In genomic region chr4:109432668-109433375, GRCm38 (mm10) we compare ENCODE assay signal across 12 mouse cellular contexts. TPM values are rescaled to one million over a fixed set of nuclear protein-coding genes. Genes with fewer than 3 reads are reported as not detected.
A peak's percentile ranks its signal among the peaks of the same experiment; 100 is the strongest.
DNase-seq lines count a peak whose midpoint lies in the region; ATAC-seq and TF ChIP-seq lines count a peak whose summit lies in the region.
"Had no signal": no experiment of that assay in that cellular context is flagged by ENCODE, and none has a peak within 500 bp of the region (broad histone marks: within the 10 kb centered on the region; RNA-seq: fewer than 3 reads in every experiment).

No protein-coding gene starts in this region.

- H3K9ac ChIP-seq in forebrain, embryonic 13.5 days = no peak overlapping the region
- H3K9ac ChIP-seq in hindbrain, embryonic 14.5 days = no peak overlapping the region
- no peak overlapping the region for H3K9ac ChIP-seq in hindbrain, postnatal 0 days (replicated peaks; ENCODE audit: low read length)
- no peak overlapping the region for H3K9ac ChIP-seq in midbrain, embryonic 11.5 days (ENCODE audit: low read length)

- peaks cover 32% of the 10 kb centered on the region for H3K4me1 ChIP-seq in forebrain, embryonic 10.5 days
- peaks cover 9% of the 10 kb centered on the region; the same call in 1 of the 2 replicates for H3K4me1 ChIP-seq in forebrain, embryonic 13.5 days
- H3K4me1 ChIP-seq in hindbrain, embryonic 10.5 days (replicated peaks) = peaks cover 24% of the 10 kb centered on the region
- no peaks in the 10 kb centered on the region for H3K4me1 ChIP-seq in hindbrain, embryonic 14.5 days (replicated peaks; ENCODE audit: control insufficient read depth, insufficient read depth, low read length)
- no peaks in the 10 kb centered on the region for H3K4me1 ChIP-seq in hindbrain, postnatal 0 days (ENCODE audit: insufficient read depth, low read length)
- H3K4me1 ChIP-seq in midbrain, embryonic 11.5 days (ENCODE audit: control insufficient read depth, insufficient read depth, low read length) = peaks cover 9% of the 10 kb centered on the region

- H3K4me3 ChIP-seq in forebrain, embryonic 10.5 days = no peak overlapping the region
- H3K4me3 ChIP-seq in forebrain, embryonic 13.5 days = no peak overlapping the region
- H3K4me3 ChIP-seq in hindbrain, embryonic 10.5 days = no peak overlapping the region
- H3K4me3 ChIP-seq in hindbrain, embryonic 14.5 days (replicated peaks; ENCODE audit: low read length) = no peak overlapping the region
- H3K4me3 ChIP-seq in hindbrain, postnatal 0 days (ENCODE audit: low read length) = no peak overlapping the region
- no peak overlapping the region for H3K4me3 ChIP-seq in midbrain, embryonic 11.5 days (ENCODE audit: low read depth, low read length)
- H3K4me3 ChIP-seq: heart, adult 2 months had no signal

- peak overlapping the region; percentile 70 for H3K27ac ChIP-seq in forebrain, embryonic 10.5 days
- no peak overlapping the region for H3K27ac ChIP-seq in forebrain, embryonic 13.5 days
- H3K27ac ChIP-seq in hindbrain, embryonic 10.5 days = peak overlapping the region; percentile 74
- H3K27ac ChIP-seq in hindbrain, embryonic 14.5 days = no peak overlapping the region
- no peak overlapping the region for H3K27ac ChIP-seq in hindbrain, postnatal 0 days
- no peak overlapping the region for H3K27ac ChIP-seq in midbrain, embryonic 11.5 days (ENCODE audit: low read depth, low read length)
- H3K27ac ChIP-seq: heart, adult 2 months had no signal

- ATAC-seq in forebrain, embryonic 13.5 days = no peak
- no peak for ATAC-seq in hindbrain, embryonic 14.5 days (ENCODE audit: low FRiP score)
- ATAC-seq in hindbrain, postnatal 0 days = peak; percentile 13; the same call in 1 of the 2 replicates
- ATAC-seq in midbrain, embryonic 11.5 days (ENCODE audit: low FRiP score) = peak; percentile 54
- no peak for ATAC-seq in megakaryocyte, adult 5-6 weeks (ENCODE audit: poor library complexity, severe bottlenecking)

- no peak overlapping the region for H3K4me2 ChIP-seq in forebrain, embryonic 13.5 days
- H3K4me2 ChIP-seq in hindbrain, embryonic 14.5 days (replicated peaks) = no peak overlapping the region
- no peak overlapping the region for H3K4me2 ChIP-seq in hindbrain, postnatal 0 days (ENCODE audit: low read depth, low read length)
- H3K4me2 ChIP-seq in midbrain, embryonic 11.5 days = no peak overlapping the region

- H3K27me3 ChIP-seq in forebrain, embryonic 10.5 days (ENCODE audit: poor library complexity, severe bottlenecking) = no peaks in the 10 kb centered on the region
- no peaks in the 10 kb centered on the region for H3K27me3 ChIP-seq in forebrain, embryonic 13.5 days
- H3K27me3 ChIP-seq in hindbrain, embryonic 10.5 days (ENCODE audit: insufficient read depth, poor library complexity, severe bottlenecking) = no peaks in the 10 kb centered on the region
- no peaks in the 10 kb centered on the region for H3K27me3 ChIP-seq in hindbrain, embryonic 14.5 days (ENCODE audit: control insufficient read depth, insufficient read depth, low read length)
- H3K27me3 ChIP-seq in hindbrain, postnatal 0 days (ENCODE audit: insufficient read depth, low read length) = no peaks in the 10 kb centered on the region
- H3K27me3 ChIP-seq in midbrain, embryonic 11.5 days (ENCODE audit: control insufficient read depth, insufficient read depth, low read length) = no peaks in the 10 kb centered on the region

- no peak for DNase-seq in forebrain, embryonic 10.5 days (ENCODE audit: extremely low spot score, low spot score)
- no peak for DNase-seq in hindbrain, embryonic 10.5 days (ENCODE audit: low spot score)
- no peak for DNase-seq in hindbrain, embryonic 14.5 days (ENCODE audit: low spot score)
- no peak for DNase-seq in hindbrain, postnatal 0 days (ENCODE audit: low spot score)
- no peak for DNase-seq in midbrain, embryonic 11.5 days (ENCODE audit: low spot score, missing footprints)
- no peak for DNase-seq in cerebellum, adult 8-10 months
- DNase-seq: cerebellum, adult 11 months; kidney, postnatal 4 days; thymus, postnatal 25 days had no signal

- no peaks in the 10 kb centered on the region for H3K36me3 ChIP-seq in forebrain, embryonic 10.5 days (replicated peaks)
- no peaks in the 10 kb centered on the region for H3K36me3 ChIP-seq in forebrain, embryonic 13.5 days (ENCODE audit: poor library complexity, severe bottlenecking)
- no peaks in the 10 kb centered on the region for H3K36me3 ChIP-seq in hindbrain, embryonic 10.5 days
- H3K36me3 ChIP-seq in hindbrain, embryonic 14.5 days (replicated peaks; ENCODE audit: control insufficient read depth, insufficient read depth) = no peaks in the 10 kb centered on the region
- H3K36me3 ChIP-seq in hindbrain, postnatal 0 days (ENCODE audit: insufficient read depth, low read length) = no peaks in the 10 kb centered on the region
- H3K36me3 ChIP-seq in midbrain, embryonic 11.5 days (ENCODE audit: control insufficient read depth, insufficient read depth, low read length) = no peaks in the 10 kb centered on the region

- TF ChIP-seq CTCF in hindbrain, postnatal 0 days (IDR thresholded peaks at IDR 0.05; ENCODE audit: low read depth) = no peak

- 78% methylated on average over 16 of the region's 16 CpGs for WGBS in forebrain, embryonic 10.5 days
- WGBS in forebrain, embryonic 13.5 days = 79% methylated on average over 16 of the region's 16 CpGs
- 71% methylated on average over 16 of the region's 16 CpGs for WGBS in hindbrain, embryonic 10.5 days
- 80% methylated on average over 16 of the region's 16 CpGs for WGBS in hindbrain, embryonic 14.5 days
- WGBS in hindbrain, postnatal 0 days = 76% methylated on average over 16 of the region's 16 CpGs
- 69% methylated on average over 16 of the region's 16 CpGs for WGBS in midbrain, embryonic 11.5 days

- no peaks in the 10 kb centered on the region for H3K9me3 ChIP-seq in forebrain, embryonic 10.5 days
- no peaks in the 10 kb centered on the region for H3K9me3 ChIP-seq in forebrain, embryonic 13.5 days (replicated peaks)
- no peaks in the 10 kb centered on the region for H3K9me3 ChIP-seq in hindbrain, embryonic 10.5 days
- no peaks in the 10 kb centered on the region for H3K9me3 ChIP-seq in hindbrain, embryonic 14.5 days (ENCODE audit: control insufficient read depth, low read length)
- H3K9me3 ChIP-seq in hindbrain, postnatal 0 days (ENCODE audit: low read length) = no peaks in the 10 kb centered on the region
- H3K9me3 ChIP-seq in midbrain, embryonic 11.5 days (ENCODE audit: control insufficient read depth, low read length) = no peaks in the 10 kb centered on the region

RNA-seq across cellular contexts. Expression of gene Ttc39a, which starts 26.4 kb away (rescaled TPM):
- 4.2 and 4.9 TPM in 2 replicates for polyA plus RNA-seq in forebrain, embryonic 10.5 days (2016; fragmentation: Nextera tagmentation; extraction: Ambion mirVana)
- 0.86 and 1.0 TPM in 2 replicates for polyA plus RNA-seq in forebrain, embryonic 13.5 days (2015; fragmentation: Nextera tagmentation; extraction: Ambion mirVana)
- polyA plus RNA-seq in hindbrain, embryonic 10.5 days (2016; fragmentation: Nextera tagmentation; extraction: Ambion mirVana) = 2.5 and 2.8 TPM in 2 replicates
- 3.3 and 3.5 TPM in 2 replicates for polyA plus RNA-seq in hindbrain, embryonic 14.5 days (2014; fragmentation: Nextera tagmentation; extraction: Ambion mirVana)
- 4.0 and 6.8 TPM in 2 replicates for total RNA-seq in hindbrain, postnatal 0 days (2014; rRNA removed)
- 5.3 and 6.4 TPM in 2 replicates for polyA plus RNA-seq in hindbrain, postnatal 0 days (2015; fragmentation: Nextera tagmentation; extraction: Ambion mirVana)
- 2.2 TPM in 2 replicates for polyA plus RNA-seq in midbrain, embryonic 11.5 days (2014; fragmentation: Nextera tagmentation; extraction: Ambion mirVana)
- 0.29 TPM in 1 of 2 replicates, not detected in the other for total RNA-seq in megakaryocyte, adult 5-6 weeks (2015)
- 0.16 and 0.51 TPM in 2 replicates for total RNA-seq in megakaryocyte, adult 5-6 weeks (2017)

RNA-seq across cellular contexts. Expression of gene Rnf11, which starts 51.7 kb away (rescaled TPM):
- 20.6 and 21.0 TPM in 2 replicates for polyA plus RNA-seq in forebrain, embryonic 10.5 days (2016; fragmentation: Nextera tagmentation; extraction: Ambion mirVana)
- polyA plus RNA-seq in forebrain, embryonic 13.5 days (2015; fragmentation: Nextera tagmentation; extraction: Ambion mirVana) = 46.5 and 49.2 TPM in 2 replicates
- 23.4 and 30.3 TPM in 2 replicates for polyA plus RNA-seq in hindbrain, embryonic 10.5 days (2016; fragmentation: Nextera tagmentation; extraction: Ambion mirVana)
- polyA plus RNA-seq in hindbrain, embryonic 14.5 days (2014; fragmentation: Nextera tagmentation; extraction: Ambion mirVana) = 99.2 and 114 TPM in 2 replicates
- 86.7 and 93.2 TPM in 2 replicates for total RNA-seq in hindbrain, postnatal 0 days (2014; rRNA removed)
- 79.2 and 80.4 TPM in 2 replicates for polyA plus RNA-seq in hindbrain, postnatal 0 days (2015; fragmentation: Nextera tagmentation; extraction: Ambion mirVana)
- polyA plus RNA-seq in midbrain, embryonic 11.5 days (2014; fragmentation: Nextera tagmentation; extraction: Ambion mirVana) = 54.9 and 61.2 TPM in 2 replicates
- total RNA-seq in megakaryocyte, adult 5-6 weeks (2015) = 27.2 and 28.8 TPM in 2 replicates
- total RNA-seq in megakaryocyte, adult 5-6 weeks (2017) = 27.6 and 31.5 TPM in 2 replicates

Comparison
In these comparisons a context has a peak if more than half of its experiments do, and no peak if none do; other contexts are left out.
1. H3K27ac ChIP-seq: peak in forebrain, embryonic 10.5 days (single experiment) and hindbrain, embryonic 10.5 days (single experiment); none in forebrain, embryonic 13.5 days (single experiment), hindbrain, embryonic 14.5 days (single experiment), hindbrain, postnatal 0 days (single experiment) and midbrain, embryonic 11.5 days (single experiment).
2. ATAC-seq: peak in hindbrain, postnatal 0 days (single experiment) and midbrain, embryonic 11.5 days (single experiment); none in forebrain, embryonic 13.5 days (single experiment), hindbrain, embryonic 14.5 days (single experiment) and megakaryocyte, adult 5-6 weeks (single experiment).